Mouse (Mus musculus): ENCODE data around the gene Epb41l1.

GRCm38 (mm10) chr2:156488166-156488814 is 67.6 kb downstream of the Epb41l1 start:
- TF ChIP-seq EP300 (IDR thresholded peaks at IDR 0.05; ENCODE audit: low read depth) (no peak), CTCF (IDR thresholded peaks at IDR 0.05; ENCODE audit: low read depth) (no peak)
